Mouse (Mus musculus): Measurements from ENCODE around the gene Slc10a1. TPM values are rescaled to one million over a fixed set of nuclear protein-coding genes. Genes with fewer than 3 reads are reported as not detected.

Gene Slc10a1
- total and polyA plus RNA-seq, 3 experiments, result 0.12 to 0.18 TPM; not detected in 1

- TF ChIP-seq SMC3 (IDR thresholded peaks at IDR 0.05; ENCODE audit: low read depth, low read length), result no peak
- TF ChIP-seq RAD21 (IDR thresholded peaks at IDR 0.05; ENCODE audit: low read depth, low read length), result no peak
- TF ChIP-seq MAX (IDR thresholded peaks at IDR 0.05; ENCODE audit: low read length), result no peak; the same call in 1 of the 2 replicates
- no peak for TF ChIP-seq ZC3H11A (IDR thresholded peaks at IDR 0.05; ENCODE audit: low read depth, low read length)
- no peak for TF ChIP-seq MAZ (IDR thresholded peaks at IDR 0.05; ENCODE audit: low read depth, low read length)
- no peak for TF ChIP-seq HCFC1 (IDR thresholded peaks at IDR 0.05; ENCODE audit: low read depth, low read length)
- 0 out of 2 replicates have a peak, but pooled peaks have one; percentile 20 for TF ChIP-seq SIN3A (IDR thresholded peaks at IDR 0.05; ENCODE audit: low read length)
- no peak for TF ChIP-seq MEF2A (IDR thresholded peaks at IDR 0.05; ENCODE audit: extremely low read depth, insufficient replicate concordance, low read depth, low read length, poor library complexity, severe bottlenecking)
- no peak for TF ChIP-seq CTCF (IDR thresholded peaks at IDR 0.05 in 2 of 3, conservative IDR thresholded peaks at IDR 0.05 in 1 of 3; ENCODE audit: control insufficient read depth in 1 of 3, insufficient read depth in 1 of 3, low read depth in 2 of 3, low read length in 3 of 3, poor library complexity in 1 of 3, severe bottlenecking in 1 of 3)
- TF ChIP-seq GATA1 (IDR thresholded peaks at IDR 0.05; ENCODE audit: low read depth, low read length), result peak; percentile 69
- no peak for TF ChIP-seq ZNF384 (IDR thresholded peaks at IDR 0.05; ENCODE audit: low read depth, low read length)
- no peak for TF ChIP-seq BHLHE40 (IDR thresholded peaks at IDR 0.05; ENCODE audit: borderline replicate concordance, low read depth, low read length)
- TF ChIP-seq KAT2A (conservative IDR thresholded peaks at IDR 0.05; ENCODE audit: low read depth, low read length), result 0 out of 2 replicates have a peak, but pooled peaks have one; percentile 23
- peak; percentile 75 for TF ChIP-seq RCOR1 (IDR thresholded peaks at IDR 0.05; ENCODE audit: low read depth, low read length)
- TF ChIP-seq TCF12 (IDR thresholded peaks at IDR 0.05; ENCODE audit: low read depth, low read length), result peak; percentile 75
- peak; percentile 70 to 71 for TF ChIP-seq EP300 (IDR thresholded peaks at IDR 0.05; ENCODE audit: low read depth in 1 of 2, low read length in 2 of 2)
- TF ChIP-seq USF1 (IDR thresholded peaks at IDR 0.05; ENCODE audit: low read depth, low read length), result no peak
- TF ChIP-seq MAFK (IDR thresholded peaks at IDR 0.05; ENCODE audit: borderline replicate concordance, low read depth, low read length), result no peak
Observed at GRCm38 (mm10) chr12:80930141-80930540, 38.4 kb downstream of the Slc10a1 start (continued).

- Histone ChIP-seq H3K9me3 (replicated peaks; ENCODE audit: insufficient read depth, low read length) (no peaks in the 10 kb centered on the region), H3K4me3 (ENCODE audit: control insufficient read depth in 1 of 2, insufficient read depth in 1 of 2, low read depth in 2 of 2, low read length in 2 of 2) (no peak overlapping the region), H3K27me3 (ENCODE audit: control insufficient read depth in 1 of 2, insufficient read depth in 2 of 2, low read length in 2 of 2) (no peaks in the 10 kb centered on the region), H3K36me3 (ENCODE audit: control insufficient read depth in 1 of 2, insufficient read depth in 2 of 2, low read length in 2 of 2) (peaks cover 0 to 19% of the 10 kb centered on the region in 2 experiments; a peak in 2 of 4 replicates), H3K9ac (ENCODE audit: control insufficient read depth, low read depth, low read length, poor library complexity, severe bottlenecking) (no peak overlapping the region), H3K79me2 (ENCODE audit: control insufficient read depth, insufficient read depth, low read length, poor library complexity) (no peaks in the 10 kb centered on the region), H3K27ac (ENCODE audit: control insufficient read depth, low read depth, low read length) (no peak overlapping the region), H3K4me1 (ENCODE audit: control insufficient read depth in 1 of 2, insufficient read depth in 2 of 2, low read length in 2 of 2) (peaks cover 9 to 21% of the 10 kb centered on the region in 2 experiments)
- TF ChIP-seq NRF1 (IDR thresholded peaks at IDR 0.05; ENCODE audit: insufficient read depth, low read depth, low read length, poor library complexity, severe bottlenecking), result no peak
- no peak for TF ChIP-seq ZC3H11A (IDR thresholded peaks at IDR 0.05; ENCODE audit: low read depth, low read length)
- no peak for TF ChIP-seq GABPA (IDR thresholded peaks at IDR 0.05; ENCODE audit: low read depth, low read length)
- TF ChIP-seq POLR2AphosphoS5 (IDR thresholded peaks at IDR 0.05; ENCODE audit: borderline replicate concordance, low read depth, low read length), result no peak
- no peak for TF ChIP-seq USF1 (IDR thresholded peaks at IDR 0.05; ENCODE audit: low read depth, low read length)
- no peak for TF ChIP-seq CTCF (IDR thresholded peaks at IDR 0.05 in 2 of 3, conservative IDR thresholded peaks at IDR 0.05 in 1 of 3; ENCODE audit: control insufficient read depth in 1 of 3, insufficient read depth in 1 of 3, low read depth in 2 of 3, low read length in 3 of 3, poor library complexity in 1 of 3, severe bottlenecking in 1 of 3)
- no peak for DNase-seq (ENCODE audit: low read depth, low spot score)
Observed at GRCm38 (mm10) chr12:80928881-80929280, 39.6 kb downstream of the Slc10a1 start.

Data from MEL (cell line).